Mouse (Mus musculus): ENCODE results near the gene Ap4e1. TPM values are rescaled to one million over a fixed set of nuclear protein-coding genes. Genes with fewer than 3 reads are reported as not detected.

Gene Ap4e1
- polyA plus RNA-seq, 1 experiment from 2014 or later = 8.7 TPM

- Histone ChIP-seq H3K9me3 (replicated peaks; ENCODE audit: control insufficient read depth, low read length) (no peaks in the 10 kb centered on the region), H3K4me2 (ENCODE audit: low read depth, low read length) (no peak overlapping the region), H3K4me3 (ENCODE audit: low read depth, low read length) (no peak overlapping the region), H3K4me1 (ENCODE audit: control insufficient read depth, insufficient read depth, low read length) (no peaks in the 10 kb centered on the region), H3K27ac (replicated peaks; ENCODE audit: low read depth, low read length) (no peak overlapping the region), H3K36me3 (replicated peaks; ENCODE audit: control insufficient read depth, insufficient read depth, low read depth, low read length) (no peaks in the 10 kb centered on the region), H3K27me3 (ENCODE audit: control insufficient read depth, insufficient read depth, low read length) (no peaks in the 10 kb centered on the region), H3K9ac (replicated peaks; ENCODE audit: low read length) (no peak overlapping the region)
- ATAC-seq (replicated peaks; ENCODE audit: insufficient number of reproducible peaks, low FRiP score, low TSS enrichment, low read depth) = no peak
- WGBS = 71% methylated on average over 7 of the region's 7 CpGs
- no peak for DNase-seq (ENCODE audit: low spot score)
Observed at GRCm38 (mm10) chr2:126998219-126998618, 10.3 kb upstream of the Ap4e1 start.

GRCm38 (mm10) chr2:127000406-127001324, 7.9 kb upstream of the Ap4e1 start:
- ATAC-seq (replicated peaks; ENCODE audit: insufficient number of reproducible peaks, low FRiP score, low TSS enrichment, low read depth) = 0 out of 2 replicates have a peak, but pooled peaks have one; percentile 29
- WGBS = 72% methylated on average over 8 of the region's 8 CpGs
- H3K4me3 ChIP-seq (ENCODE audit: low read depth, low read length) = no peak overlapping the region
- no peaks in the 10 kb centered on the region for H3K36me3 ChIP-seq (replicated peaks; ENCODE audit: control insufficient read depth, insufficient read depth, low read depth, low read length)
- H3K4me2 ChIP-seq (ENCODE audit: low read depth, low read length) = no peak overlapping the region
- no peaks in the 10 kb centered on the region for H3K4me1 ChIP-seq (ENCODE audit: control insufficient read depth, insufficient read depth, low read length)
- H3K27ac ChIP-seq (replicated peaks; ENCODE audit: low read depth, low read length) = no peak overlapping the region
- DNase-seq (ENCODE audit: low spot score) = no peak
- H3K9me3 ChIP-seq (replicated peaks; ENCODE audit: control insufficient read depth, low read length) = no peaks in the 10 kb centered on the region
- H3K27me3 ChIP-seq (ENCODE audit: control insufficient read depth, insufficient read depth, low read length) = no peaks in the 10 kb centered on the region
- no peak overlapping the region for H3K9ac ChIP-seq (replicated peaks; ENCODE audit: low read length)

- H3K9ac ChIP-seq (replicated peaks; ENCODE audit: low read length) = no peak overlapping the region
Observed at GRCm38 (mm10) chr2:127004046-127004445, 4.5 kb upstream of the Ap4e1 start.

GRCm38 (mm10) chr2:127006634-127007370, 1.7 kb upstream of the Ap4e1 start:
- Histone ChIP-seq H3K4me3 (ENCODE audit: low read depth, low read length) (no peak overlapping the region), H3K9me3 (replicated peaks; ENCODE audit: control insufficient read depth, low read length) (no peaks in the 10 kb centered on the region), H3K27ac (replicated peaks; ENCODE audit: low read depth, low read length) (no peak overlapping the region), H3K27me3 (ENCODE audit: control insufficient read depth, insufficient read depth, low read length) (no peaks in the 10 kb centered on the region), H3K9ac (replicated peaks; ENCODE audit: low read length) (no peak overlapping the region), H3K4me2 (ENCODE audit: low read depth, low read length) (peak overlapping the region; percentile 32), H3K36me3 (replicated peaks; ENCODE audit: control insufficient read depth, insufficient read depth, low read depth, low read length) (no peaks in the 10 kb centered on the region), H3K4me1 (ENCODE audit: control insufficient read depth, insufficient read depth, low read length) (no peaks in the 10 kb centered on the region)
- DNase-seq (ENCODE audit: low spot score) = peak; percentile 78
- no peak for ATAC-seq (replicated peaks; ENCODE audit: insufficient number of reproducible peaks, low FRiP score, low TSS enrichment, low read depth)
- 43% methylated on average over 12 of the region's 12 CpGs for WGBS

More at GRCm38 (mm10) chr2:127004046-127004445, 4.5 kb upstream of the Ap4e1 start:
- no peaks in the 10 kb centered on the region for H3K27me3 ChIP-seq (ENCODE audit: control insufficient read depth, insufficient read depth, low read length)
- no peak overlapping the region for H3K4me2 ChIP-seq (ENCODE audit: low read depth, low read length)
- no peaks in the 10 kb centered on the region for H3K36me3 ChIP-seq (replicated peaks; ENCODE audit: control insufficient read depth, insufficient read depth, low read depth, low read length)
- H3K27ac ChIP-seq (replicated peaks; ENCODE audit: low read depth, low read length) = no peak overlapping the region
- ATAC-seq (replicated peaks; ENCODE audit: insufficient number of reproducible peaks, low FRiP score, low TSS enrichment, low read depth) = no peak
- 86% methylated on average over 7 of the region's 7 CpGs for WGBS
- no peak overlapping the region for H3K4me3 ChIP-seq (ENCODE audit: low read depth, low read length)
- DNase-seq (ENCODE audit: low spot score) = no peak
- H3K9me3 ChIP-seq (replicated peaks; ENCODE audit: control insufficient read depth, low read length) = no peaks in the 10 kb centered on the region
- no peaks in the 10 kb centered on the region for H3K4me1 ChIP-seq (ENCODE audit: control insufficient read depth, insufficient read depth, low read length)

GRCm38 (mm10) chr2:127007509-127007908, 1.0 kb upstream of the Ap4e1 start:
- Histone ChIP-seq H3K9me3 (replicated peaks; ENCODE audit: control insufficient read depth, low read length) (no peaks in the 10 kb centered on the region), H3K27ac (replicated peaks; ENCODE audit: low read depth, low read length) (no peak overlapping the region), H3K36me3 (replicated peaks; ENCODE audit: control insufficient read depth, insufficient read depth, low read depth, low read length) (no peaks in the 10 kb centered on the region), H3K4me2 (ENCODE audit: low read depth, low read length) (no peak overlapping the region), H3K4me3 (ENCODE audit: low read depth, low read length) (no peak overlapping the region), H3K9ac (replicated peaks; ENCODE audit: low read length) (no peak overlapping the region), H3K4me1 (ENCODE audit: control insufficient read depth, insufficient read depth, low read length) (no peaks in the 10 kb centered on the region), H3K27me3 (ENCODE audit: control insufficient read depth, insufficient read depth, low read length) (no peaks in the 10 kb centered on the region)
- WGBS = 60% methylated on average over 5 of the region's 5 CpGs
- ATAC-seq (replicated peaks; ENCODE audit: insufficient number of reproducible peaks, low FRiP score, low TSS enrichment, low read depth) = no peak
- DNase-seq (ENCODE audit: low spot score) = peak; percentile 10

- DNase-seq (ENCODE audit: low spot score) (no peak), ATAC-seq (replicated peaks; ENCODE audit: insufficient number of reproducible peaks, low FRiP score, low TSS enrichment, low read depth) (no peak)
- no peaks in the 10 kb centered on the region for H3K9me3 ChIP-seq (replicated peaks; ENCODE audit: control insufficient read depth, low read length)
- WGBS = 95% methylated on average over 9 of the region's 9 CpGs
- no peak overlapping the region for H3K4me2 ChIP-seq (ENCODE audit: low read depth, low read length)
- H3K4me1 ChIP-seq (ENCODE audit: control insufficient read depth, insufficient read depth, low read length) = no peaks in the 10 kb centered on the region
- no peak overlapping the region for H3K9ac ChIP-seq (replicated peaks; ENCODE audit: low read length)
- H3K27me3 ChIP-seq (ENCODE audit: control insufficient read depth, insufficient read depth, low read length) = no peaks in the 10 kb centered on the region
- peaks cover 2% of the 10 kb centered on the region for H3K36me3 ChIP-seq (replicated peaks; ENCODE audit: control insufficient read depth, insufficient read depth, low read depth, low read length)
- H3K4me3 ChIP-seq (ENCODE audit: low read depth, low read length) = no peak overlapping the region
- no peak overlapping the region for H3K27ac ChIP-seq (replicated peaks; ENCODE audit: low read depth, low read length)
Observed at GRCm38 (mm10) chr2:127035006-127035605, 26.6 kb downstream of the Ap4e1 start.

- 90% methylated on average over 4 of the region's 4 CpGs for whole genome bisulfite sequencing
- Histone ChIP-seq H3K9me3 (replicated peaks; ENCODE audit: control insufficient read depth, low read length) (no peaks in the 10 kb centered on the region), H3K36me3 (replicated peaks; ENCODE audit: control insufficient read depth, insufficient read depth, low read depth, low read length) (peaks cover 2% of the 10 kb centered on the region), H3K27me3 (ENCODE audit: control insufficient read depth, insufficient read depth, low read length) (no peaks in the 10 kb centered on the region), H3K9ac (replicated peaks; ENCODE audit: low read length) (no peak overlapping the region), H3K4me2 (ENCODE audit: low read depth, low read length) (no peak overlapping the region), H3K27ac (replicated peaks; ENCODE audit: low read depth, low read length) (no peak overlapping the region), H3K4me3 (ENCODE audit: low read depth, low read length) (no peak overlapping the region), H3K4me1 (ENCODE audit: control insufficient read depth, insufficient read depth, low read length) (no peaks in the 10 kb centered on the region)
- ATAC-seq (replicated peaks; ENCODE audit: insufficient number of reproducible peaks, low FRiP score, low TSS enrichment, low read depth) (no peak), DNase-seq (ENCODE audit: low spot score) (no peak)
Observed at GRCm38 (mm10) chr2:127037299-127037698, 28.8 kb downstream of the Ap4e1 start.
